Mouse (Mus musculus): ENCODE measurements around the gene Phc2.
A peak's percentile ranks its signal among the peaks of the same experiment; 100 is the strongest.

- TF ChIP-seq CTCF (IDR thresholded peaks at IDR 0.05; ENCODE audit: low read depth) (peak; percentile 64), EP300 (optimal IDR thresholded peaks at IDR 0.05) (no peak)
These were observed 26.6 kb downstream of the Phc2 start for GRCm38 (mm10) chr4:128681126-128681525.

Measured in stomach, postnatal 0 days (tissue).